Mouse (Mus musculus) gastrocnemius, postnatal 10 days (tissue): ENCODE results near the gene Abcc1. TPM values are rescaled to one million over a fixed set of nuclear protein-coding genes. Genes with fewer than 3 reads are reported as not detected.
A peak's percentile ranks its signal among the peaks of the same experiment; 100 is the strongest.

Source experiments
- DNase-seq: peaks from one replicate; pipeline ENCODE4 v3.0.0; 2021; ENCODE audit warnings: mixed read lengths
- long read RNA-seq, 2 experiments: library from polyadenylated mRNA; stranded (forward); transcript quantifications; one replicate each; pipeline ENCODE4 v2.0.0; 2021
- total RNA-seq, 2 experiments: library from RNA; stranded (reverse); gene quantifications; 2 replicates each; pipeline ENCODE4 v1.2.3; 2021

Gene Abcc1
- 10 to 100 TPM; 30.2 to 37.6 TPM for total RNA-seq
- long read RNA-seq, experiment 1, full-length matches to known transcripts, result 9 of 25 reads
- long read RNA-seq, experiment 1, partial matches to known transcripts, result 11 of 25 reads
- long read RNA-seq, experiment 1, other reads (novel, unspliced or antisense), result 5 of 25 reads
- long read RNA-seq, experiment 2, full-length matches to known transcripts, result 11 of 32 reads
- long read RNA-seq, experiment 2, partial matches to known transcripts, result 16 of 32 reads
- long read RNA-seq, experiment 2, other reads (novel, unspliced or antisense), result 5 of 32 reads

GRCm38 (mm10) chr16:14361362-14362098 lies at the start of gene Abcc1:
Gene Abcc1 (plus strand): TSS chr16:14361558.
- peak; percentile 82 for DNase-seq

GRCm38 (mm10) chr16:14312914-14313313 lies 48.4 kb upstream of the Abcc1 start:
- no peak for DNase-seq

- DNase-seq, result peak; percentile 98
Measured at GRCm38 (mm10) chr16:14316884-14317876, 44.2 kb upstream of the Abcc1 start, which contains the start of gene Fopnl. Gene Fopnl (minus strand): TSS chr16:14317405.

- DNase-seq, result no peak
Measured at GRCm38 (mm10) chr16:14319681-14320080, 41.7 kb upstream of the Abcc1 start.

GRCm38 (mm10) chr16:14320494-14320893 lies 40.9 kb upstream of the Abcc1 start:
- no peak for DNase-seq

- DNase-seq, result no peak
Measured at GRCm38 (mm10) chr16:14328156-14328555, 33.2 kb upstream of the Abcc1 start.

GRCm38 (mm10) chr16:14344967-14345366 lies 16.4 kb upstream of the Abcc1 start:
- no peak for DNase-seq

GRCm38 (mm10) chr16:14351571-14351970 lies 9.8 kb upstream of the Abcc1 start:
- no peak for DNase-seq

- no peak for DNase-seq
Measured at GRCm38 (mm10) chr16:14352234-14352633, 9.1 kb upstream of the Abcc1 start.

- DNase-seq, result no peak
Measured at GRCm38 (mm10) chr16:14352663-14353062, 8.7 kb upstream of the Abcc1 start.

GRCm38 (mm10) chr16:14357859-14358258 lies 3.5 kb upstream of the Abcc1 start:
- DNase-seq, result no peak

GRCm38 (mm10) chr16:14358531-14358930 lies 2.8 kb upstream of the Abcc1 start:
- no peak for DNase-seq

GRCm38 (mm10) chr16:14360931-14361330 lies 427 bp upstream of the Abcc1 start:
- DNase-seq, result no peak

GRCm38 (mm10) chr16:14362099-14362820 lies 902 bp downstream of the Abcc1 start:
- no peak for DNase-seq

GRCm38 (mm10) chr16:14363496-14363895 lies 2.1 kb downstream of the Abcc1 start:
- no peak for DNase-seq

GRCm38 (mm10) chr16:14364066-14364465 lies 2.7 kb downstream of the Abcc1 start:
- no peak for DNase-seq

- no peak for DNase-seq
Measured at GRCm38 (mm10) chr16:14365457-14365856, 4.1 kb downstream of the Abcc1 start.

- DNase-seq, result no peak
Measured at GRCm38 (mm10) chr16:14366017-14366416, 4.7 kb downstream of the Abcc1 start.

- no peak for DNase-seq
Measured at GRCm38 (mm10) chr16:14371367-14371766, 10.0 kb downstream of the Abcc1 start.

- DNase-seq, result no peak
Measured at GRCm38 (mm10) chr16:14372382-14372781, 11.0 kb downstream of the Abcc1 start.

GRCm38 (mm10) chr16:14372817-14373301 lies 11.5 kb downstream of the Abcc1 start:
- no peak for DNase-seq

GRCm38 (mm10) chr16:14375942-14376341 lies 14.6 kb downstream of the Abcc1 start:
- DNase-seq, result no peak
